Mouse (Mus musculus) neural tube, embryonic 15.5 days (tissue): ENCODE results near the gene Enpep. TPM values are rescaled to one million over a fixed set of nuclear protein-coding genes. Genes with fewer than 3 reads are reported as not detected.

Experiments used
- polyA plus RNA-seq: library from polyadenylated mRNA; unstranded; fragments of >200 nt; fragmentation: Nextera tagmentation; extraction: Ambion mirVana; gene quantifications from 2 replicates; pipeline ENCODE4 v1.2.1, GENCODE M21; 2015

The Enpep gene
- polyA plus RNA-seq, 1 experiment from 2014 or later: 3.0 TPM

Other genes with a start within 250 kb of the Enpep start
- gene Pitx2, start 132.8 kb downstream of the Enpep start, polyA plus RNA-seq: 5.1 and 5.2 TPM in 2 replicates
- 41.6 and 43.7 TPM in 2 replicates for gene Elovl6, start 199.6 kb upstream of the Enpep start, polyA plus RNA-seq